Mouse (Mus musculus): Measurements from ENCODE around the gene Rnf4.

The Rnf4 gene

DNA sequence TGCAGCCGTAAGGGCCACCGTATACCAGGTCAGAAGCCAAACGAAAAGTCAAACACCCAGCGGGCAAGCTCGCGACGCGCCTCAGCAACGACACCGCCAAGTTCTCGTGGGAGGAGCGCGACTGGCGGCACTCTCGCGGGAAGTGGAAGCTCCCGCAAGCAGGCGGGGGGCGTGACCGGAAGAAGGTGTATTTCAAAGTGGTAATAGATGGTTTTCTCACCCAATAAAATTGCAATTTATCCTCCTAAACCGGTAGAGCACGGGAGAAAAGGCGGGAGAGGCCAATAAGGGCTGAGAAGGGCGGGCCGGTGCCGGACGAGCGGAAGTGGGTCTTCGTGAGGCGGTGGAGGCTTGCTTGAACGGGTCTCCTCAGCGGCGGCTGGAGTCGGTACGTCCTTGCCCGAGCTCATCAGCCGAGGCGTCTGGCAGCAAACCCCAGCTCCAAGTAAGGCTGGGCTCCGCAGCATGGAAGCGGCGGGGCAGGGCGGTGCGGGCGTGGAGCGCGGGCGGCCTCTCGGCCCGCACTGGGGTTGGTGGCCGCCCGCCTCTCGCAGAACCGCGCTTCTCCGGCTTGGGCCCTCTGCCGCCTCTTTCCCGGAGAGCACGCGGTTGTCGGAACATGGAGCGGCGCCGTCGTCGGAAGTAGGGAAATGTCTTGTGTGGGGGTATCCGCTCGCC is at the start of gene Rnf4:
TSS of gene Rnf4 (plus strand) at position 193 of the 678 bp plus-strand sequence.
- peak; percentile 99 for DNase-seq

DNA sequence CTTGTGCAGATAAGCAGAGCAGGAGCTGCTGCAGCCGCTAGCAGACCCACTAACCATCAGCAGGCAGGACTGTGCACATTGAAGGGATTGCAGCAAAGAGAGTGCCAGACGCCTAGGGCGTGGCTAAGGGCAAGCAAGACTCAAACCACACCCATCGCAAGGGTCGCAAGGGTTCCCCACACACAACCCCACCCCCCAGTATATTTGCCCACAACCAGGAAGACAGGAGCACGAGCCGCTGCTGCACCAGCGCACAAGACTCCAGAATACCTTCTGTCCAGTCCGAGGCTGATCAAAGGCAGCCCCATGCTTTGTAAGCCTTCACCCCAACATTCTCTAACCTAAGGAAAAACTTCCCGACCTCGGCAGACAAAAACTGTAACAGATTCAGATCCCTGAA is 49.6 kb upstream of the Rnf4 start:
- DNase-seq, result no peak

DNA sequence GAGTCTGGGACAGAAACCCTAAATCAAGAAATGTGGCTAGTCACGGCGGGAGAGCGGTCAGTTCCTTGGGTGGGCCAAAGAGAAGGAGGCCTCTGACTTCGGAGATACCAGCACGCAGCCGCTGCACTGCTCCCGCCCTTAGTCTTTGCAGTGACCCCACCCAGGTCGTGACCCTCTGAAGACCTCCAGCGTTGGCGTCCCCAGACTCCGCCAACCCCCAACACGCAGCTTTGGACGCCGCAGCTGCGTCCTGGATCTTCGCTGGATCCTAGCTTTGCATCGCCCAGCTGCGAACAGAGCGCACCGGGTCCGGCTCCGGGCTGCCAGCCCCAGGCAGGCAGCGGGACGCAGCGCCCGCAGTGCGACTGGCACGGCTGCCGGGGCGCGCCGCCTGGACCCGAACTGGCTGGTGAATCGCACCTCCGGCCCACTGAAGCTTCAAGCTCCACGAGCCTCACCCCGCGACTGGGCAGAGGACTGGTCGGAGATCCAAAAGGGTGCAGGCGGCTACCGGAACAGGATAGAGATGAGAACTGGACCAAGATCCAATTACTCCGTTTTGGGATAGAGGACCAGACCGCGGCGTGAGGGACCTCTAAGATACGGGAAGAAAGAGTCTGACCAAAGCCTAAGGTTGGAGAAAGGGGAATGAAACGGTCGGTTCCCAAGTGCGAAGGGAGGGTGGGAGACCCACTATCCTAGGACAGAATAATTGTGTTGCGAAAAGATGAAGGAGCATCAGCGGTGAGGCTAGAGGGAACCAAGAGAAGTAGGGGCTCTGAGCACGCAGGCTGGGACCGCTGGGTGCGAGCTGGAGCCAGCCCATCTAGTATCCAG is 48.9 kb upstream of the Rnf4 start:
- no peak for DNase-seq

DNA sequence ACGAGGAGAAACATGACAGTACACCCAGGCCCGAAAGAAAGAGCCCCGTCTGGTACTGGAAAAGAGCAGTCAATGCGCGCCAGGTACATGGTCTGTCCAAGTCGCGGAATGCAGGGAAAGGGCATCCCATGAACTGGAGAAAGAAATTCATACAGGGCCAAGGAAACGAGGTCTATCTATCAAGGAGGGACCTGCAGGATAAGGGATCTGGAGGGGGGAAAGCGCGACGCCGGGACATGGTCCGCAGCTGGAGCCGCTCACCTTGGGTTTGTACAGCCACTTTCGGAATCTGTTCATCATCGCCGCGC is 48.3 kb upstream of the Rnf4 start:
- DNase-seq, result no peak

DNA sequence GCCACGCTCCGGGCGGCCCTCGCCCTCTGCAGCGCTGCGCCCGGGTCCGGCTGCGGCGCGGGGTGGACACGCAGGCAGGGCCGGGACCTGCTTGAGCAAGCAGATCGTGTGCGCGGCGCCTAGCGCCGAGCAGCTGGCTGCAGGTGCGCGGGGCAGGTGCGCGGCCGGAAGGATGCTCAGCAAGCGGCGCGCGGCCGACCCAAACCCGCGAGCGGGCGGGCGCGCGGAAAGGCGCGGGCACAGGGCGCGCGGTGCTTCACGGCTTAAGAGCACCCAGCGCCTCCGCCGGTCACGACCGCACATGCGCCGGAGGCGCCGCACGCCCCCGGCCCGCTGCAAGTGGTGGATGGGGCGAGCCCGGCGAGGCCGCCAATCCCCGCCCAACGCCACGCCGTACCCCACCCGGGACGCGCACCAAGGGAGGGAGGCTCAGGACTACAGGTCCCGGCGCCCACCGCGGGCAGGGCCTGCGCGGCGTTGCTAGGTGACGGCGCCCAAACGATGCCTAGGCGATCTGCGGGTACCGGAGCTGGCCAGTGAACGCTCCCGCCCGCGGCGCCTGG is 47.9 kb upstream of the Rnf4 start, which contains the start of the genes Zfyve28 and Cfap99:
TSS of gene Zfyve28 (minus strand) at position 296 of the 563 bp plus-strand sequence.
TSS of gene Cfap99 (plus strand) at position 447 of the 563 bp plus-strand sequence.
- DNase-seq, result peak; percentile 22

DNA sequence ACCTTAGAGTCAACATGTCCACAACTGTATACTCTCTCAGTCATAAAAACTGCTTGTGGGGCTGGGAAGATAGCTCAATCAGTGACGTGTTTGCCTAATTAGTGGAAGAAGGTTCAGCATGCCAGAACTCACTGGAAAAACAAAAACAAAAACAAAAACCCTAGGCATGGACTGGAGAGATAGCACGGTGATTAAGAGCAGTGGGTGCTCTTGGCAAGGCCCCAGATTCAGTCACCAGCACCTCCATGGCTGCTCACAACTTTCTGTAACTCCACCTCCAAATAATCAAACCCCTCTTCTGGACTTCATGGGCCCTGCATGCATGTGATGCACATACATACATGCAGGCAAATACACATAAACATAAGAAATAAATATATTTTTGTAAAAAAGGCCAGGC is 46.8 kb upstream of the Rnf4 start:
- no peak for DNase-seq

DNA sequence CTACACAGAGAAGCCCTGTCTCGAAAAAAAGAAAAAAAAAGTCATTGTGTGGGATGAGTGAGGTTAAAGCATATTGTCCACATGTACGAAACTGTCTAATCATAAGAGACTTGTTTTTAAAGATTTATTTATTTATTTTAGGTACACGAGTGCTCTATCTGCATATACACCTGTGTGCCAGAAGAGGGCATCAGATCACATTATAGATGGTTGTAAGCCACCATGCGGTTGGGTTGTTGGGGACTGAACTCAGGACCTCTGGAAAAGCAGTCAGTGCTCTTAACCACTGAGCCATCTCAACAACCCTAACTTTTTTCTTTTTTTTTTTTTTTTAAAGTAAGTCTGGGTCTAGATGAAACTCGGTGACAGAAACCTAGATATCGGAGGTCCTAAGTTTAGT is 42.7 kb upstream of the Rnf4 start:
- DNase-seq, result no peak

DNA sequence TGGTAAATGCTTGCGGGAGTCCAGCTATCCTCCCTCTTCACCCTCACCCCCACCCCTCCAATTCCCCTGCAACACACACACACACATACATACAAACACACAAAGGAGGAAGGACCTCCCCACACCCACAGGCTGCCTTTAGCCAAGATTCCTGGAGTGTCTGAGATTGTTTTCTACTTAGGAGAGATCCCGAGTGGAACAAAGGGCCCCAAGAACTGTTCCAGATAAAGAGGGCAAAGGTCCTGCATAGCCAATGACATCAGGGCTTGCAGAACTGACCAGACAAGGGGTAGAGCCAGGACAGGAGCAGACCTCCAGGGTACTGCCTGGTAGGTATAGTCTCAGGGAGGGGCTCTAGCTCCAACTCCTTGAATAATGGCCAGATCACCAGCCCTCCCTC is 41.4 kb upstream of the Rnf4 start:
- peak; percentile 32 for DNase-seq

DNA sequence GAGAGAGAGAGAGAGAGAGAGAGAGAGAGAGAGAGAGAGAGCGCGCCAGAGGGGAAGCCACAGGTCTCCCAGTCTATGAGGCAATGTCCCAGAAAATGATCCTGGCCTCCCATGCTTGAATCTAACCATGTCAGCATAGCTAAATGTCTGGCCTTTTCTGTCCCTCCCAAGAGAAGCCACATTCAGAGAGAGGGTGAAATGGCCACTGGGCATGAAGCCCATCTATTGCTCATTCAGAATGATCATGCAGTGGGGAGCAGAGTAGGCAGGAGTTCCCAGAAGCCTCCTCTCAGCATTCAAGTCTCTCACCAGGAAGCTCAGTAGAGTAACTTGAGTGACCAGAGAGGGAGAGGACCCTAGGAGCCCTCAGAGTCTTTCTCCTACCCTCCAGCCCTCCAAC is 40.9 kb upstream of the Rnf4 start:
- no peak for DNase-seq

DNA sequence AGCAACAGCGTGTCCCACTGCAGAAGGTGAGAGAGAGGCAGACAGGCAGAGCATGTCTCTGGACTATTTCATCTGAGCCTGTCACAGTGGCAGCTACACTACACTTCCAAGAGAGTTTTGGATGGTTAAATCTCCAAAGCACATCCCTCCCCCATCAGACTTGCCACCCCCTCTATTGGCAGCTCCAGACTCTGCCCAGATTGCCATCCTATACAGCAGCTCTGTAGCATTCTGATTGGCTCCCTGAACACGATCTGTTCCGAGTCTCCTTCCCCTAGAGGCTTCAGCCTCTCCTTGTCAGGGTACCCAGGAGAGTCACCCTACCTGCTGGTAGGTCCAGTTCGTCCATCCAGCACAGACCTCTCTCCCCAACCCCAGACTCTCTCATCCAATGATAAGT is 38.0 kb upstream of the Rnf4 start:
- DNase-seq, result no peak

DNA sequence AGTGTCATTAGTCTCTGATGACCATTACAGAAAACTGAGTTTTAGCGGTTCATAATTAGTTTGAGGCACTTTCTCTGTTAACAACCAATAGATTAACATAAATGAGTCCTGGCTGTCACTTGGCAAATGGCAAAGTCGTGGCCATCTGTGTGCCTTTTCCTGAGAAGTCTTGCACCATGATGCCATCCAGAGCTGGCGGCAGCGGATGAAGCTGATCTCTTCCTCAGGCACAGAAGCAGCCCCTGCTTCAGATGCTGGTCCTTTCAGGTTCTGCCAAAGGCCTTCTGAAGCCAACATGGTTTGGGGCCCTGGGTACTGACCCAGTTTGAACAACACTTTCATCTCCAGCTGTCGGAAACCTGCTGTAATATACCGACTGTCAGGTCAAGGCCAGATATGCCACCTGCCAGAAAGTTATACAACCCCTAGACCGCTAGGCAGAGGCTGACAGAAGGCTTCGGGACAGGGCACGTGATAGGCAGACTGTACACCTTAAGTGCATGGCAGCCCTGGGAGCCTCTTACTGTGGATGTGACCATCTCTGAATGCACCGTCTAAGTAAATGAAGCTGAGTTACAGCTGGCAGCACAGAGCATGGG is 37.1 kb upstream of the Rnf4 start:
- DNase-seq, result no peak

DNA sequence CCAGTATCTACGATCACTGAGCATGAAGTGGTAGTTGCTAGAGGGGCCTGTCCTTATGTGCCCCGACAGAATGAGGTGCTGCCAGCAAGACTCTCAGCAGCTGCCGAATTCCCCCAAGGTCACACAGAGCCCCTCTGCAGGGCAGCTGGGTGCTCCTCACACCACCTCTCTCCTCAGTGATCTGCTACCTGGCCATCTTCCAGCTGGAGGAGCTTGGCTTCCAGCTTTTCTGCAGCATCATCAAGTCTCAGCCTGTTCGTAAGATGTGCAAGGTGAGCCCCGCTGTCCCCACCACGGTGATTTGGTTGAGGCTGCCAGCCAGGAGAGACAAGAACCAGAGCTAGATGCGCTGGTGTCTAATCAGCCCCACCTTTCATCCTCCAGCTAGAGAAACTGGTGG is 33.7 kb upstream of the Rnf4 start:
- DNase-seq, result no peak

DNA sequence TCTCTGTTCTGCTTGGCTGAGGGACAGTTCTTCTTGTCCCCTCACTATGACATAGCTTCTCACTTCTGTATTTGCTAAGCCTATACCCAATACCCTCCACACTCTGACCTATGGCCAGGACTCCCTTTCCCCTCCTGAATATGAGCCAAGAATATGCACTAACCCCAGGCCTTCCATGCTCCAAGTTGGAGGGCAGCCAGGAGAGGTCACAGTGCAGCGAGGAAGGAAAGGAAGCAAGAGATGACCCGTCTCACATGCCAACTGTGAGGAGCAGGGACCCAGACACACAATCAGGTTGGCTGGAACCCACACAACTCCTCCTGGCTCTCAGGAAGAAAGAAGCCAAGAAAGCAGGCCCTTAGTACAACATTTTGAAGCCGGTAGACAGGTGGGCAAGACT is 27.1 kb upstream of the Rnf4 start:
- no peak for DNase-seq

DNA sequence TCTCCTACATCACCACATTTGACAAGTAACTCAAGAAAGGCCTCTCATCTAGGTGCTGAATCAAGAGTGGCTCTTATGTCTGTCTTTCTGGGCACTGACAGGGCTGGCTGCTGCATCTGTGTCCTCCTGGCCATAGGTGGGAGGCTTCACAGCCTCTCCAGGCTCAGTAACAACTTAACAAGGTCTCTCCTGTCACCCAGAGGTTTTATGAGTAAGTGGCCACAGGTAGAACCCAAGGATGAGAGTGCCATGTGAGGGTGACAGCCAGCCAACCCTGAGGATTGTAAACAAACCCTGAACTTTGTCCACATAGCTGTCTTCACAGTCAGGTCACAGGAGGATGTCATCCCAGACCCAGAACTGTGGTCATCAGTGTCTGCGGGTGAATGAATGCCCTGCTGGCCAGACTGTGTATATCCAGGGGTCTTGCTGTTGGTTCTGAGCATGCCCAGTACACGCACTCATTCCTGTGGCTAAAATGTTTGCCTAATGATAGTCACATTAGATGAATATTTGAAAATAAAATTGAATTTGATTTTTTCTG is 16.5 kb upstream of the Rnf4 start:
- DNase-seq, result no peak

DNA sequence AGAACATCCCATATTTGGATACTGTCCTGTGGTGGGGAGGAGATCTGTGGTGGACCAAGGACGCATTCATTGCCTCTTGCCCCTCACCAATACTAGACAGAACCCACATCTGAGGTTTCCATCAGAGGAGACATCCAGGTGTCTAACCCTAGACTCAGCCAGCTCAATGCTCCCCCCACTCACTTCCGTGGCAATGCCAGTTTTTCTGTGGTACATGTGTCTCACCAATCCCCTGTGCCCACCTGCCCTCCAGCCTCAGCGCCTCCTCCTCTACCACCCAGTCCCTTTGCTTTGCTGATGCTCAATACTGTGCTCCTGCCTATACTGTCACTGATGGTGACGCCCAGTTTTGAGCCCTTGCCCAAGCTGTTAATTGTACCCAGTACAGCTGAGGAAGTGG is 14.9 kb upstream of the Rnf4 start:
- DNase-seq, result no peak

DNA sequence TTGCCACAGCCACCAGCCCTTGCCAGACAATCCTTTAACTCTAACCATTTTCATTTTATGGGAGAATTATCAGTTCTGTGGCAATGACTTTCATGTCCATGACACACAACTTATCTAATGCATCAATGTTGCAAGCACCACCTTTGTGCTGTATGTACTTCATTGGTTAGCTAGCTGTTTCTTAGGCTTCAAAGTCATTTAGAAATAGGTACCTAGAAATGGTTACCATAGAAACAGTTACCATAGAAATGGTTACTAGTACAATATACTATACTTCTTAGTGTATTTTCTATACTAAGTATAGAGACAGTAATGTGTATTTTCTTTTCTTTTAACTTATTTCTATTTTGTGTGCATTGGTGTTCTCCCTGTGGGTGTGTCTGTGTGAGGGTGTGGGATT is 10.8 kb upstream of the Rnf4 start:
- no peak for DNase-seq

DNA sequence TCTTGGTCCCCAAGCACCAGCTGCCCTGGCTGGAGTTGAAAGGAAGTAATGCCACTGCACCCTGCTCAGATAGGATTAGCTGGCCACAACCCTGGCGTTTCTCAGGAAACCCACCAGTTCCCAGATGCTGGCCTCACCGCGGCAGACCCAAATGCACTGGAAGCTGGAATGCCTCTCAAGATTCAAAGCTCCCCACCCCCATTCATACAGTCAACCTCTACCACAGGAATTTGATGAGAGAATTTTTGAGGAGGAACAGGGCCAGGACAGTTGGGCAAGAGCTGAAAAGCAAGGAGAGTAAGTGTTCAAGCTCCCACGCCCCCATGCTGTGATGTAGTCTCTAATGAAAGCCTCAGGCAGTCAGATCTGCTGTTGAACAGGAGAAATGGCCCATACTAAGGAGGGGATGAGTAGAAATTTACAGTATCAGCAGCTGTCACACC is 9.8 kb upstream of the Rnf4 start:
- no peak for DNase-seq

DNA sequence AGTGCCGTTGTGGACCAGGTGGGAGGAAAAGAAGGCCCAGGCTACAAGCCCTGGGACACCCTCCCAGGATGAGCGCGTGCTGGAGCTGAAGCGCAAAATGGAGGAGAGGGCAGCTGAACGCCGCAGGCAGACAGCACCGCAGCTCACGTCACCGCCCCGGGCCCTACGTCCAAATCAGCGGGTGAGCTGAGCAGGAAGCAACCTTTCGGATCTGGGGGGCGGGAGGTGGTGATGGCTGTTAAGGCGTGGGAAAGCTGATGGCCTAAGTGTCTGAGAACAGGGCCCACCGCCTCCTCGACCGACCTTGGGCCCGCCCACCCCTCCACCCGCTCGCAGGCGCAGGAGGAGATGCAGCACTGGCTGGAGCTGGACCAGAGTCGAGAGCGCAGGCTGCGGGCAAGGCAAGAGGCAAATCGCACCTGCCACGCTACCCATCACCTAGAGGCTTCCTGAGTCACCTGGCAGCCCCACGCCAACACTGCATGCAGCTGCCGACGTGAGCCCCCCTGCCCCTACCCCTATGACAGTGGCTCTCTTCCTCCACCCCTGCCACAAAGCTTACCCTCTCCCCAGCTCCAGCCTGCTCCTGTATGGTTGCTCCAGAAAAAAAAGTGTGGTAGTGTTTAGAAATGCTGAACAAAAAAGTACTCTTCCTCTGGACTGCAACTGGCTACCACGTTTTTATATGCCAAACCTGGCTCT is 9.1 kb upstream of the Rnf4 start:
- DNase-seq, result no peak

DNA sequence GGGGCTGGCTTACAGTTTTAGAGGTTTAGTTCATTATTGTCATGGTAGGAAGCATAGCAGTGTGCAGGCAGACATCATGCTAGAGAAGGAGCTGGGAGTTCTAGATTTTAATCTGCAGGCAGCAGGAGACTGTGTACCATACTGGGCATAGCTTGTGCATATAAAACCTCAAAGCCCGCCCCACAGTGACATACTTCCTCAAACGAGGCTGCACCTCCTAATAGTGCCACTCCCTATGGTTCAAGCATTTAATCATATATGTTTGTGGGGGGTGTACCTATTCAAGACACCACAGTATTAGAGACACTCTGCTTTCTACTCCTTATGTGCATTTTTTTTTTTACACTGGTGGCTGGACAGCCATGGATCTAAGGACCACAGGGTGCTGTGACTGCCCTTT is 6.0 kb upstream of the Rnf4 start:
- no peak for DNase-seq

DNA sequence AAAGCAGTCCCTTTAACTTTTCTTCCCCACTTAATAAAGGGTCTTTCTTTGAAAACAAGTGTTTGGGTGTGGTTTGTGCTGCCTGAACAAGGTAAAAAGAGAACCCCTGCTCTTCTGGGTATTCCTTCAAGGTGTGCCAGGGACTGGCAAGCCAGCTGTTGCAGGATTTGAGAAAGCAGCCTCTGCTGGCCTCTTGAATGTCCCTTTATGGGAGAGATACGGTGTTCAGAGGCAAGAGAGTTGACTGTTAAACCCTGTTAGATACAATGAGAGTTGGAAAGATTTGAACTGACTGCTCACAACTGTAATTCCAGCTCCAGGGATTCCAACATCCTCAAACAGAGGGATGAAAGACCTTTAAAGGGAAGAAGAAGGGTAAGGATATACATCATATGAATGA is 2.0 kb upstream of the Rnf4 start:
- no peak for DNase-seq

DNA sequence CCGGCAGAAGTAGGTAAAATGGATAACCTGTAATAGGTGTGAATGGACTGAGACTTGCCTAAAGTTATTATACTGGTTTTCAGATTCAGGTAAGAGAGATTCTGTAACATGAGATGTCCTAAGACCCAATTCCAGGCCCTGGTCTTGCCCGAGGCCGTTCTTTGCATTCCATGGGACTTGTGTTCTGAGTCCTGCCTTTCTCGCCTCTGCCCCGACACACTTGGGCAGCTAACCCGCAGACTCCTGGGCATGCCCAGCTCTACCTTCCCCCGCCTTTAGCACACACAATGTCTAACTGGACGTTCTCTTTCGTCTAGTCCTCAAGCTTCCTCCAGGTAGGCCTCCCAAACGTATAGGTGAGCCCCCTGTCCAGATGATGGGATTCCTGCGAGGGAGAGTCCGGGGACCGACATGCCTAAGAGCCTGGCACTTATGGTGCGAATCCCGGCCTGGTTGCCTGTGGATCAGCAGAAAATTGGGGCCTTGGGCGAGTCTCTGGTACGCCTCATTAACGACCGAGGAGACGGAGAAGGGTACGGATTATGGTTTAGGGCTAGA is 471 bp upstream of the Rnf4 start:
- DNase-seq, result no peak

DNA sequence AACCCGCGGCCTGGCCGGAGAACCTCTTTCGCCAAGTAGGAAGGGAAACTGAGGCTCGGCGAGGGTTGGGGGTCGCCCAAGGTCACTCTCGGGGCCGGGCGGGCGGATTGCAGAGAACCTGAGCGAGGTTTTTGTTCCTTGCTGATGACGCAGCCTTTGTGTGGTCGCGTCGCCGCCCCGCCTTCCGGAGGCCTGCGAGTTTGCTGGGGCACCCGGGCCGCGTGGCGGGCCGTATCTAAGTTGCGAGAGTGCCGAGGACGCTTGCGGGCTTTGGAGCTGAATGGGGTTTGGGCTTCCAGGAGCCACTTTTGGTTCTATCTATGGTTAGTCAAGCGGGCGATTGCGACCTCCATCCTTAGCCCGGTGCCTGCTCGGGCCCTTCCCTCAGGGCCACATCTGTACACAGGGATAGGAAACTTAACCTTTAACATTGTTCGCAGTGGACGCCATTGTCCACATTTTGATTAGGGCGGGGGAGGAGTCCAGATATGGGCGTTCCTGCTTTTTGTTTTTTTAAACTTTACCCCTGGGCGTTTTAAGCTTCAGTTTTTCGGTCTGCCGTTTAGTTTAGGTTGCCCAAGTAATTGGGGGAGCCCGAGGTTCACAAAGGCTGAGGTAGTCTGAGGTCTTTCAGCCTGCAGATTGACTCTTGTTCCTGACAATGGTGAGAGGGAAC is 824 bp downstream of the Rnf4 start:
- peak; percentile 43 for DNase-seq
